Mouse (Mus musculus) bone marrow macrophage, adult 2 months (primary cell): ENCODE results near the gene S100a2. TPM values are rescaled to one million over a fixed set of nuclear protein-coding genes. Genes with fewer than 3 reads are reported as not detected.
A peak's percentile ranks its signal among the peaks of the same experiment; 100 is the strongest.

ENCODE experiments used
- H3K27ac ChIP-seq: 2 replicates; pipeline ENCODE4 v1.5.1; 2012; ENCODE audit warnings: low read depth, low read length; ENCODE audit not compliant: insufficient read depth
- H3K4me1 ChIP-seq: 2 replicates; pipeline ENCODE4 v1.6.1; 2012; ENCODE audit warnings: low read length; ENCODE audit not compliant: control insufficient read depth, insufficient read depth
- H3K4me3 ChIP-seq: 2 replicates; pipeline ENCODE4 v1.5.1; 2012; ENCODE audit warnings: mild to moderate bottlenecking, low read length, moderate library complexity; ENCODE audit not compliant: insufficient read depth
- CTCF ChIP-seq: IDR thresholded peaks from 2 replicates; pipeline ENCODE4 v1.5.1; 2012; ENCODE audit warnings: low read depth, mild to moderate bottlenecking, low read length, moderate library complexity
- POLR2A ChIP-seq: IDR thresholded peaks from 2 replicates; pipeline ENCODE4 v1.6.1; 2012; ENCODE audit warnings: mild to moderate bottlenecking, low read depth, low read length, borderline replicate concordance
- polyA plus RNA-seq: library from polyadenylated mRNA; stranded (reverse); fragments of >200 nt; gene quantifications from 2 replicates; pipeline ENCODE4 v1.2.4, GENCODE M21; 2012; ENCODE audit not compliant: missing spikeins, insufficient read depth, insufficient read length

S100a2 gene
- polyA plus RNA-seq, 1 experiment: not detected

DNA sequence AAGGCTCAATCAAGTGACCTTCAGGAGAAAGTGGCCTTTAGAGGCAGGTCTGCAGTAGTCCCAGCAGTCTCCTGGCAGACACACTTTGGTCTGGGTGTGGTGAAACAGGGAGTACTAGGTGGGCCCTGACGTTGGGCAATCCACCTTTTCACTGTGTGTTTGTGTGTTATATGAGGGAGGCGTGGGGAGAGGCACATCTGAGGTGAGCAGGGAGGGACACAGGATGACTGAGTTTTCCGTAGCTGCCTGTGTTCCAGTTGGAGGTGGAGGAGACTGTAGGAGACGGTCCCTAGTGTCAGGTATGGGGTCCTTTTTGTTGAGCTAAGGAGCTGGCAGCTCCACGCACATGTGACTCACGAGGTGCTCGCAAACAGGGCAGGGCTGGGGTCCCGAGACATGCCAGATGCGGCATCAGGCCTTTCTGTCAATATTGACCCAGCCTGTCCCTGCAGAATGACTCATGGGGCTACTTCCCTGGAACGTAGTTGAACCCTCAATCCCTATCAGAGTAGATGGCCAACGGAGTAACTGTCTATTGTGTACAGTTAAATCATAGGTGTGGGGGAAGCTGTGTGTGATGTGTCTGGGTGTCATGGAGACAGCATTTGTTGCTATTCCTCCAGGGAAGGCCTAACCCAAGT, 24.7 kb downstream of the S100a2 start:
- TF ChIP-seq CTCF (no peak), POLR2A (no peak)
- H3K4me1 ChIP-seq: peaks cover 28% of the 10 kb centered on the region
- H3K27ac ChIP-seq: no peak overlapping the region
- H3K4me3 ChIP-seq: peak overlapping the region; percentile 60

GRCm38 (mm10) chr3:90615415-90615814, 25.4 kb downstream of the S100a2 start:
- H3K27ac ChIP-seq: no peak overlapping the region
- H3K4me1 ChIP-seq: peaks cover 28% of the 10 kb centered on the region
- TF ChIP-seq POLR2A (no peak), CTCF (peak; percentile 79)
- H3K4me3 ChIP-seq: peak overlapping the region; percentile 60; the same call in 1 of the 2 replicates

GRCm38 (mm10) chr3:90615911-90616310, 25.9 kb downstream of the S100a2 start:
- Histone ChIP-seq H3K27ac (no peak overlapping the region), H3K4me3 (no peak overlapping the region), H3K4me1 (peaks cover 28% of the 10 kb centered on the region)
- TF ChIP-seq CTCF (no peak), POLR2A (no peak)

- Histone ChIP-seq H3K4me3 (no peak overlapping the region), H3K4me1 (peaks cover 19% of the 10 kb centered on the region), H3K27ac (no peak overlapping the region)
- TF ChIP-seq POLR2A (no peak), CTCF (no peak)
Measured at GRCm38 (mm10) chr3:90617586-90617985, 27.5 kb downstream of the S100a2 start.

DNA sequence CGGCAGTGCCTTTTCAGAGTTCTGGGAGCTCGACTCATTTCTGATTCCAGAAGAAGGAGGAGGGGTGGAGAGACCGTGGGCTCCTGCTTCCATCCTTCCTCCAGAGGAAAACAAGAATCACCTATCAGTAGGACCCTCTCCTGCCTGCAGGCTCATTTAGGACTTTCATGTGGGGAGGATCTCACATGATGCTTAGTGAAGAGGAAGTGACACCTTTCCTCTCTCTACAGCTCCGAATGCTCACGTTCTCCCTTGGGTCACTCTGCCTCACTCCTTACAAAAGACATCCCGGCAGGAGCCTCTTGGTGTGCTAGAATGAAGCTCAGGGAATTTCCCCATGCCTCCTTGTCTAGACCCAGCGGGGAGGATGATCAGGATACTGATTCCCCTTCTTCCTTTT, 31.5 kb downstream of the S100a2 start:
- H3K4me1 ChIP-seq: peaks cover 2% of the 10 kb centered on the region; the same call in 1 of the 2 replicates
- TF ChIP-seq CTCF: no peak
- no peak for TF ChIP-seq POLR2A

DNA sequence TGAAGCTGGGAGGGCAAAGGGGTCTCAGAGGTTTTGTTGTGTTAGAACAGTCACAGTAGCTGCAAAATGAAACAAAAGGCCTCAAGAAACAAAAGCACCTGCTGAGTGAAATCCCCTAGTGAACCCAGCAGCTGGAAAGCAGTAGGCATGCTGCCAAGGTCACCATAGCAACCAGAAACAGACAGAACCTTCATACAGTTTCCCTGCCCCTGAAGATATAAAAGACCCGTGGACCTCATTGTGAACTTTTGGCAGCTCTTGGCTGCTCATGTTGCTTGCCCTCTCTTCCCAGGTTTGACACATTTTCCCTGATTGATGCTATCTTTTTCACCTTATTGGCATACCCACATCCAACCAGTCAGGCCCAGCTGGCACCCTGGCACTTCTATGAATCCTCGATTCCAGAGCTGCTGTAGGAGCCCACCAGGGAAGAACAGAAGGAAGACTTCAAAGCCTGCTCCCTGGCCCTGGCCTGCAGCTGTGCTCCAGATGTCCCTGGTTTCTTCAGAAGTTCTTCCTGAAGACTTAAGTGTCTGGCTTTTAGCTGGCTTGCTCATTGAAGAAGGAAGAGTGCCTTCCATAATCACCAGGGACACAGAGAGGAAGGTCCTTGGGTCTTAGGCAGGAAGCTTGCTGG, 33.5 kb downstream of the S100a2 start:
- TF ChIP-seq POLR2A (no peak), CTCF (no peak)
- Histone ChIP-seq H3K4me1 (peaks cover 7% of the 10 kb centered on the region), H3K4me3 (no peak overlapping the region), H3K27ac (no peak overlapping the region)

More for the DNA sequence above, 31.5 kb downstream of the S100a2 start:
- Histone ChIP-seq H3K27ac (no peak overlapping the region), H3K4me3 (no peak overlapping the region)

GRCm38 (mm10) chr3:90625496-90625895, 35.4 kb downstream of the S100a2 start:
- Histone ChIP-seq H3K4me1 (peaks cover 10% of the 10 kb centered on the region), H3K27ac (no peak overlapping the region), H3K4me3 (no peak overlapping the region)
- TF ChIP-seq POLR2A (no peak), CTCF (no peak)

GRCm38 (mm10) chr3:90626266-90627021, 36.4 kb downstream of the S100a2 start:
- TF ChIP-seq CTCF (no peak), POLR2A (no peak)
- H3K4me3 ChIP-seq: no peak overlapping the region
- H3K4me1 ChIP-seq: peaks cover 10% of the 10 kb centered on the region
- no peak overlapping the region for H3K27ac ChIP-seq

GRCm38 (mm10) chr3:90627366-90627765, 37.3 kb downstream of the S100a2 start:
- peaks cover 13% of the 10 kb centered on the region for H3K4me1 ChIP-seq
- no peak overlapping the region for H3K27ac ChIP-seq
- H3K4me3 ChIP-seq: no peak overlapping the region
- no peak for TF ChIP-seq CTCF
- no peak for TF ChIP-seq POLR2A

GRCm38 (mm10) chr3:90627807-90628206, 37.8 kb downstream of the S100a2 start:
- TF ChIP-seq CTCF (no peak), POLR2A (no peak)
- no peak overlapping the region for H3K4me3 ChIP-seq

More at GRCm38 (mm10) chr3:90627807-90628206, 37.8 kb downstream of the S100a2 start:
- Histone ChIP-seq H3K4me1 (peaks cover 13% of the 10 kb centered on the region), H3K27ac (no peak overlapping the region)
